Mouse (Mus musculus) CH12.LX (cell line): ENCODE measurements around the gene Fdx1l. TPM values are rescaled to one million over a fixed set of nuclear protein-coding genes. Genes with fewer than 3 reads are reported as not detected.
"Not testable (repeated sequence)": the region's sequence is repeated elsewhere in the genome, so short reads cannot be mapped to it uniquely, and the experiment has no call there.

Source experiments
- DNase-seq: peaks from one replicate; pipeline ENCODE4 v3.0.0-alpha.2; 2013; ENCODE audit errors: extremely low read depth
- H3K27ac ChIP-seq: 2 replicates; pipeline ENCODE4 v1.5.1; 2012; ENCODE audit warnings: low read depth, mild to moderate bottlenecking, control low read depth, moderate library complexity; ENCODE audit not compliant: insufficient read depth
- H3K27me3 ChIP-seq: replicated peaks from 2 replicates; pipeline ENCODE3; 2012; ENCODE audit warnings: inconsistent platforms
- H3K36me3 ChIP-seq, 2 experiments: replicated peaks in 1 of 2; 2 replicates each; pipeline versions ENCODE3 to v1.6.1; 2012; ENCODE audit warnings: inconsistent platforms in 1 of 2, low read length in 1 of 2, mild to moderate bottlenecking in 1 of 2, mixed read lengths in 1 of 2, moderate library complexity in 1 of 2; ENCODE audit not compliant: control insufficient read depth in 1 of 2, insufficient read depth in 1 of 2
- H3K4me1 ChIP-seq, 2 experiments: 2 replicates each; pipeline ENCODE4 v1.6.1; 2012; ENCODE audit warnings: inconsistent platforms in 1 of 2, moderate library complexity in 1 of 2; ENCODE audit not compliant: insufficient read depth in 2 of 2, control insufficient read depth in 1 of 2
- H3K4me2 ChIP-seq: 2 replicates; pipeline ENCODE4 v1.6.1; 2012; ENCODE audit warnings: low read depth, mild to moderate bottlenecking, control low read depth; ENCODE audit not compliant: poor library complexity, insufficient read depth, severe bottlenecking
- H3K4me3 ChIP-seq, 3 experiments: fragments of 150-350 bp in 1 of 3; sonication (generic) in 1 of 3; replicated peaks in 1 of 3; 2 replicates each; pipeline versions ENCODE3 to v1.5.1; 2011 to 2012; ENCODE audit warnings: low read depth in 2 of 3, low read length in 2 of 3, mild to moderate bottlenecking in 2 of 3, moderate library complexity in 2 of 3, control low read depth in 1 of 3, improper control_type of control experiment in 1 of 3, inconsistent platforms in 1 of 3, mixed read lengths in 1 of 3; ENCODE audit not compliant: poor library complexity in 1 of 3
- H3K79me2 ChIP-seq: replicated peaks from 2 replicates; pipeline ENCODE4 v1.6.1; 2012; ENCODE audit warnings: mild to moderate bottlenecking, moderate library complexity; ENCODE audit not compliant: control insufficient read depth, poor library complexity, insufficient read depth, severe bottlenecking; ENCODE audit errors: extremely low read depth
- H3K9ac ChIP-seq: 2 replicates; pipeline ENCODE4 v1.6.1; 2012; ENCODE audit warnings: low read depth, mild to moderate bottlenecking, control low read depth, moderate library complexity; ENCODE audit not compliant: insufficient read depth
- H3K9me3 ChIP-seq: replicated peaks from 2 replicates; pipeline ENCODE3; 2012; ENCODE audit warnings: low read length, inconsistent platforms, mixed read lengths
- CHD2 ChIP-seq: IDR thresholded peaks from 2 replicates; pipeline ENCODE4 v1.6.1; 2011; ENCODE audit warnings: low read length, improper control_type of control experiment
- ELF1 ChIP-seq: IDR thresholded peaks from 2 replicates; pipeline ENCODE4 v1.6.1; 2014; ENCODE audit warnings: low read depth, mild to moderate bottlenecking, inconsistent platforms, low read length, improper control_type of control experiment
- GABPA ChIP-seq: IDR thresholded peaks from 2 replicates; pipeline ENCODE4 v1.6.1; 2012; ENCODE audit warnings: low read depth, low read length, improper control_type of control experiment, inconsistent platforms; ENCODE audit not compliant: insufficient replicate concordance
- HCFC1 ChIP-seq: IDR thresholded peaks from 2 replicates; pipeline ENCODE4 v1.6.1; 2012; ENCODE audit warnings: low read depth, mild to moderate bottlenecking, inconsistent platforms, low read length, improper control_type of control experiment
- IRF4 ChIP-seq: IDR thresholded peaks from 2 replicates; pipeline ENCODE4 v1.6.1; 2014; ENCODE audit warnings: low read depth, mild to moderate bottlenecking, inconsistent platforms, low read length, improper control_type of control experiment
- JUND ChIP-seq: conservative IDR thresholded peaks from 2 replicates; pipeline ENCODE4 v1.6.1; 2011; ENCODE audit warnings: low read depth, low read length, improper control_type of control experiment
- MAFK ChIP-seq: IDR thresholded peaks from 2 replicates; pipeline ENCODE4 v1.6.1; 2011; ENCODE audit warnings: low read length, improper control_type of control experiment; ENCODE audit not compliant: insufficient replicate concordance
- MAZ ChIP-seq: IDR thresholded peaks from 2 replicates; pipeline ENCODE4 v1.6.1; 2012; ENCODE audit warnings: low read depth, mild to moderate bottlenecking, inconsistent platforms, low read length, improper control_type of control experiment, moderate library complexity
- MEF2A ChIP-seq: IDR thresholded peaks from 2 replicates; pipeline ENCODE4 v1.6.1; 2014; ENCODE audit warnings: low read depth, mild to moderate bottlenecking, inconsistent platforms, low read length, improper control_type of control experiment, borderline replicate concordance
- MYC ChIP-seq: IDR thresholded peaks from 2 replicates; pipeline ENCODE4 v1.6.1; 2011; ENCODE audit warnings: low read depth, mild to moderate bottlenecking, improper control_type of control experiment, low read length
- PAX5 ChIP-seq: IDR thresholded peaks from 2 replicates; pipeline ENCODE4 v1.6.1; 2012; ENCODE audit warnings: low read length, inconsistent platforms, mixed read lengths
- POLR2A ChIP-seq: IDR thresholded peaks from 2 replicates; pipeline ENCODE4 v1.6.1; 2011; ENCODE audit warnings: low read depth, mild to moderate bottlenecking, improper control_type of control experiment, low read length
- RAD21 ChIP-seq: IDR thresholded peaks from 2 replicates; pipeline ENCODE4 v1.6.1; 2011; ENCODE audit warnings: low read depth, mild to moderate bottlenecking, low read length, improper control_type of control experiment, moderate library complexity
- TCF12 ChIP-seq: IDR thresholded peaks from 2 replicates; pipeline ENCODE4 v1.6.1; 2014; ENCODE audit warnings: low read depth, mild to moderate bottlenecking, inconsistent platforms, low read length, improper control_type of control experiment
- ZKSCAN1 ChIP-seq: IDR thresholded peaks from 2 replicates; pipeline ENCODE4 v1.6.1; 2012; ENCODE audit warnings: low read depth, inconsistent platforms, low read length, improper control_type of control experiment, borderline replicate concordance
- ZNF384 ChIP-seq: IDR thresholded peaks from 2 replicates; pipeline ENCODE4 v1.6.1; 2012; ENCODE audit warnings: low read depth, low read length, improper control_type of control experiment, inconsistent platforms
- dilution Hi-C: fragments of 300-500 bp; cut with MboI; formaldehyde crosslinking; loops from 2 replicates; pipeline ENCODE4 v1.14.3; 2020; ENCODE audit warnings: low sequenced_read_pairs; ENCODE audit not compliant: extremely low pct_unique_long_range_greater_than_20kb, extremely low pct_ligation_motif_present
- in situ Hi-C: fragments of 300-500 bp; cut with MboI; formaldehyde crosslinking; loops from 3 replicates; pipeline ENCODE4 v1.14.3; 2019; ENCODE audit warnings: low sequenced_read_pairs, low pct_ligation_motif_present, low pct_unique_long_range_greater_than_20kb, mixed read lengths
- polyA plus RNA-seq: library from polyadenylated mRNA; unstranded; fragments of >175 nt; gene quantifications from 2 replicates; pipeline ENCODE4 v1.2.1, GENCODE M21; 2012; ENCODE audit warnings: low read depth; ENCODE audit not compliant: insufficient read length
- total RNA-seq, 2 experiments: library from RNA; depleted of rRNA; stranded (reverse); fragments of 300-350 nt in 1 of 2; fragments of >200 nt in 1 of 2; gene quantifications; 2 replicates each; pipeline ENCODE4 v1.2.3; 2012 to 2014

The Fdx1l gene
- total and polyA plus RNA-seq, 3 experiments, result 70.8 to 105 (median 79.7) TPM

GRCm38 (mm10) chr9:21062928-21063327 is 10.5 kb downstream of the Fdx1l start:
- no peak overlapping the region for H3K9ac ChIP-seq
- no peaks in the 10 kb centered on the region for H3K27me3 ChIP-seq
- no peaks in the 10 kb centered on the region for H3K79me2 ChIP-seq
- TF ChIP-seq GABPA (no peak), HCFC1 (no peak), MAZ (no peak), IRF4 (no peak)
- H3K9me3 ChIP-seq, result no peaks in the 10 kb centered on the region
- in situ Hi-C loops, result no loop called here
- dilution Hi-C loops, result no loop called here
- no peak overlapping the region for H3K4me2 ChIP-seq
- H3K36me3 ChIP-seq, result peaks cover 49 to 63% of the 10 kb centered on the region in 2 experiments
- no peak overlapping the region for H3K27ac ChIP-seq
- DNase-seq, result no peak
- H3K4me3 ChIP-seq, result no peak overlapping the region
- peaks cover 0 to 14% of the 10 kb centered on the region in 2 experiments; a peak in 2 of 4 replicates for H3K4me1 ChIP-seq

- H3K9ac ChIP-seq, result no peak overlapping the region
Observed at GRCm38 (mm10) chr9:21051578-21051977, 21.8 kb downstream of the Fdx1l start.

GRCm38 (mm10) chr9:21045235-21045634 is 28.2 kb downstream of the Fdx1l start:
- no peak overlapping the region for H3K4me2 ChIP-seq
- no peaks in the 10 kb centered on the region for H3K79me2 ChIP-seq
- no peak overlapping the region for H3K9ac ChIP-seq
- dilution Hi-C loops (no loop called here), in situ Hi-C loops (no loop called here)
- DNase-seq, result no peak
- H3K9me3 ChIP-seq, result no peaks in the 10 kb centered on the region
- no peaks in the 10 kb centered on the region for H3K27me3 ChIP-seq
- peaks cover 8 to 15% of the 10 kb centered on the region in 2 experiments for H3K4me1 ChIP-seq
- TF ChIP-seq ZNF384 (no peak), ELF1 (no peak), PAX5 (no peak), JUND (no peak), MEF2A (no peak), MAFK (no peak), MYC (no peak), ZKSCAN1 (no peak), CHD2 (no peak), RAD21 (no peak), MAZ (no peak), TCF12 (no peak), POLR2A (no peak)
- H3K27ac ChIP-seq, result no peak overlapping the region
- H3K4me3 ChIP-seq, result no peak overlapping the region
- H3K36me3 ChIP-seq, result no peaks in the 10 kb centered on the region

More at GRCm38 (mm10) chr9:21051578-21051977, 21.8 kb downstream of the Fdx1l start:
- dilution Hi-C loops (no loop called here), in situ Hi-C loops (no loop called here)
- TF ChIP-seq ELF1 (no peak), POLR2A (no peak)
- TF ChIP-seq, all 38 proteins: peak for 0
- Histone ChIP-seq H3K36me3 (no peaks in the 10 kb centered on the region), H3K9me3 (no peaks in the 10 kb centered on the region), H3K27ac (no peak overlapping the region), H3K27me3 (peaks cover 2% of the 10 kb centered on the region), H3K4me3 (no peak overlapping the region), H3K4me1 (no peaks in the 10 kb centered on the region), H3K4me2 (no peak overlapping the region), H3K79me2 (no peaks in the 10 kb centered on the region)
- DNase-seq, result no peak

- H3K36me3 ChIP-seq, DNase-seq, H3K4me3 ChIP-seq, H3K9me3 ChIP-seq, H3K9ac ChIP-seq, in situ Hi-C loops, H3K79me2 ChIP-seq, H3K4me2 ChIP-seq, H3K27me3 ChIP-seq, H3K27ac ChIP-seq, dilution Hi-C loops: not testable (repeated sequence)
- H3K4me1 ChIP-seq, result peaks cover 9 to 15% of the 10 kb centered on the region in 2 experiments
Observed at GRCm38 (mm10) chr9:21044785-21045184, 28.6 kb downstream of the Fdx1l start.
